Mouse (Mus musculus): Measurements from ENCODE around the gene Mfsd2b.
"Not testable (repeated sequence)": the region's sequence is repeated elsewhere in the genome, so short reads cannot be mapped to it uniquely, and the experiment has no call there.

GRCm38 (mm10) chr12:4910496-4910895 is 36.3 kb upstream of the Mfsd2b start:
- not testable (repeated sequence) for TF ChIP-seq CTCF (IDR thresholded peaks at IDR 0.05; ENCODE audit: borderline replicate concordance, insufficient read depth, low read length); POLR2A (IDR thresholded peaks at IDR 0.05; ENCODE audit: low read depth, low read length)

Data from embryonic fibroblast, embryonic 13.5 days (primary cell).